Mouse (Mus musculus): ENCODE results near the gene Wdr61. TPM values are rescaled to one million over a fixed set of nuclear protein-coding genes. Genes with fewer than 3 reads are reported as not detected.

The Wdr61 gene
- polyA plus RNA-seq, 1 experiment from 2014 or later = 71.1 TPM

GRCm38 (mm10) chr9:54764091-54764490, 29.8 kb upstream of the Wdr61 start:
- WGBS (ENCODE audit: insufficient replicate concordance) = 18% methylated on average over 12 of the region's 12 CpGs
- Histone ChIP-seq H3K4me2 (ENCODE audit: low read depth, low read length) (0 out of 2 replicates have a peak overlapping the region, but pooled peaks have one; percentile 13), H3K9me3 (replicated peaks; ENCODE audit: control insufficient read depth, low read length) (no peaks in the 10 kb centered on the region)

GRCm38 (mm10) chr9:54759592-54759991, 25.3 kb upstream of the Wdr61 start:
- no peak overlapping the region for H3K4me2 ChIP-seq (ENCODE audit: low read depth, low read length)
- peaks cover 35% of the 10 kb centered on the region for H3K27me3 ChIP-seq (ENCODE audit: control insufficient read depth, insufficient read depth, low read depth, low read length)
- H3K9me3 ChIP-seq (replicated peaks; ENCODE audit: control insufficient read depth, low read length) = no peaks in the 10 kb centered on the region
- H3K4me1 ChIP-seq (ENCODE audit: control insufficient read depth, low read depth, low read length) = no peaks in the 10 kb centered on the region
- no peaks in the 10 kb centered on the region for H3K36me3 ChIP-seq (ENCODE audit: control insufficient read depth, insufficient read depth)
- no peak overlapping the region for H3K27ac ChIP-seq (ENCODE audit: low read length)
- H3K9ac ChIP-seq (ENCODE audit: low read depth, low read length) = no peak overlapping the region
- no peak overlapping the region for H3K4me3 ChIP-seq (ENCODE audit: low read depth, low read length)
- 45% methylated on average over 6 of the region's 6 CpGs for WGBS (ENCODE audit: insufficient replicate concordance)
- ATAC-seq (ENCODE audit: low read depth) = no peak

More at GRCm38 (mm10) chr9:54764091-54764490, 29.8 kb upstream of the Wdr61 start:
- no peak overlapping the region for H3K4me3 ChIP-seq (ENCODE audit: low read depth, low read length)
- peaks cover 62% of the 10 kb centered on the region for H3K27me3 ChIP-seq (ENCODE audit: control insufficient read depth, insufficient read depth, low read depth, low read length)
- ATAC-seq (ENCODE audit: low read depth) = no peak
- H3K27ac ChIP-seq (ENCODE audit: low read length) = no peak overlapping the region
- H3K4me1 ChIP-seq (ENCODE audit: control insufficient read depth, low read depth, low read length) = no peaks in the 10 kb centered on the region
- H3K9ac ChIP-seq (ENCODE audit: low read depth, low read length) = no peak overlapping the region
- H3K36me3 ChIP-seq (ENCODE audit: control insufficient read depth, insufficient read depth) = no peaks in the 10 kb centered on the region

- WGBS (ENCODE audit: insufficient replicate concordance) = 57% methylated on average over 11 of the region's 11 CpGs
- Histone ChIP-seq H3K4me1 (ENCODE audit: control insufficient read depth, low read depth, low read length) (no peaks in the 10 kb centered on the region), H3K36me3 (ENCODE audit: control insufficient read depth, insufficient read depth) (no peaks in the 10 kb centered on the region), H3K27ac (ENCODE audit: low read length) (no peak overlapping the region), H3K9me3 (replicated peaks; ENCODE audit: control insufficient read depth, low read length) (no peaks in the 10 kb centered on the region), H3K4me2 (ENCODE audit: low read depth, low read length) (no peak overlapping the region), H3K4me3 (ENCODE audit: low read depth, low read length) (no peak overlapping the region), H3K27me3 (ENCODE audit: control insufficient read depth, insufficient read depth, low read depth, low read length) (no peaks in the 10 kb centered on the region), H3K9ac (ENCODE audit: low read depth, low read length) (no peak overlapping the region)
- ATAC-seq (ENCODE audit: low read depth) = no peak
These were observed 18.6 kb upstream of the Wdr61 start for GRCm38 (mm10) chr9:54752944-54753295.

- 55% methylated on average over 21 of the region's 21 CpGs for WGBS (ENCODE audit: insufficient replicate concordance)
- Histone ChIP-seq H3K4me2 (ENCODE audit: low read depth, low read length) (no peak overlapping the region), H3K4me3 (ENCODE audit: low read depth, low read length) (no peak overlapping the region), H3K36me3 (ENCODE audit: control insufficient read depth, insufficient read depth) (no peaks in the 10 kb centered on the region), H3K27me3 (ENCODE audit: control insufficient read depth, insufficient read depth, low read depth, low read length) (no peaks in the 10 kb centered on the region), H3K9me3 (replicated peaks; ENCODE audit: control insufficient read depth, low read length) (no peaks in the 10 kb centered on the region), H3K27ac (ENCODE audit: low read length) (no peak overlapping the region), H3K4me1 (ENCODE audit: control insufficient read depth, low read depth, low read length) (no peaks in the 10 kb centered on the region), H3K9ac (ENCODE audit: low read depth, low read length) (no peak overlapping the region)
- ATAC-seq (ENCODE audit: low read depth) = no peak
These were observed 18.1 kb upstream of the Wdr61 start for GRCm38 (mm10) chr9:54752201-54752943.

- no peaks in the 10 kb centered on the region for H3K9me3 ChIP-seq (replicated peaks; ENCODE audit: control insufficient read depth, low read length)
- H3K4me1 ChIP-seq (ENCODE audit: control insufficient read depth, low read depth, low read length) = no peaks in the 10 kb centered on the region
- no peak overlapping the region for H3K27ac ChIP-seq (ENCODE audit: low read length)
- no peaks in the 10 kb centered on the region for H3K27me3 ChIP-seq (ENCODE audit: control insufficient read depth, insufficient read depth, low read depth, low read length)
- H3K4me2 ChIP-seq (ENCODE audit: low read depth, low read length) = no peak overlapping the region
- no peak for ATAC-seq (ENCODE audit: low read depth)
- no peak overlapping the region for H3K9ac ChIP-seq (ENCODE audit: low read depth, low read length)
- no peak overlapping the region for H3K4me3 ChIP-seq (ENCODE audit: low read depth, low read length)
- 72% methylated on average over 2 of the region's 2 CpGs for WGBS (ENCODE audit: insufficient replicate concordance)
- H3K36me3 ChIP-seq (ENCODE audit: control insufficient read depth, insufficient read depth) = no peaks in the 10 kb centered on the region
These were observed 17.4 kb upstream of the Wdr61 start for GRCm38 (mm10) chr9:54751684-54752083.

- no peak for ATAC-seq (ENCODE audit: low read depth)
- Histone ChIP-seq H3K36me3 (ENCODE audit: control insufficient read depth, insufficient read depth) (no peaks in the 10 kb centered on the region), H3K9me3 (replicated peaks; ENCODE audit: control insufficient read depth, low read length) (no peaks in the 10 kb centered on the region), H3K4me3 (ENCODE audit: low read depth, low read length) (no peak overlapping the region), H3K27ac (ENCODE audit: low read length) (no peak overlapping the region), H3K27me3 (ENCODE audit: control insufficient read depth, insufficient read depth, low read depth, low read length) (no peaks in the 10 kb centered on the region), H3K9ac (ENCODE audit: low read depth, low read length) (no peak overlapping the region), H3K4me2 (ENCODE audit: low read depth, low read length) (no peak overlapping the region), H3K4me1 (ENCODE audit: control insufficient read depth, low read depth, low read length) (no peaks in the 10 kb centered on the region)
- 40% methylated on average over 7 of the region's 7 CpGs for WGBS (ENCODE audit: insufficient replicate concordance)
These were observed 16.1 kb upstream of the Wdr61 start for GRCm38 (mm10) chr9:54750215-54750981.

- Histone ChIP-seq H3K4me1 (ENCODE audit: control insufficient read depth, low read depth, low read length) (no peaks in the 10 kb centered on the region), H3K9ac (ENCODE audit: low read depth, low read length) (no peak overlapping the region), H3K4me2 (ENCODE audit: low read depth, low read length) (no peak overlapping the region), H3K4me3 (ENCODE audit: low read depth, low read length) (no peak overlapping the region), H3K9me3 (replicated peaks; ENCODE audit: control insufficient read depth, low read length) (no peaks in the 10 kb centered on the region), H3K36me3 (ENCODE audit: control insufficient read depth, insufficient read depth) (no peaks in the 10 kb centered on the region), H3K27ac (ENCODE audit: low read length) (no peak overlapping the region), H3K27me3 (ENCODE audit: control insufficient read depth, insufficient read depth, low read depth, low read length) (no peaks in the 10 kb centered on the region)
- ATAC-seq (ENCODE audit: low read depth) = no peak
- WGBS (ENCODE audit: insufficient replicate concordance) = 61% methylated on average over 13 of the region's 13 CpGs
These were observed 11.5 kb upstream of the Wdr61 start for GRCm38 (mm10) chr9:54745740-54746370.

- Histone ChIP-seq H3K4me3 (ENCODE audit: low read depth, low read length) (no peak overlapping the region), H3K4me2 (ENCODE audit: low read depth, low read length) (no peak overlapping the region), H3K9ac (ENCODE audit: low read depth, low read length) (no peak overlapping the region), H3K9me3 (replicated peaks; ENCODE audit: control insufficient read depth, low read length) (no peaks in the 10 kb centered on the region), H3K27me3 (ENCODE audit: control insufficient read depth, insufficient read depth, low read depth, low read length) (no peaks in the 10 kb centered on the region), H3K4me1 (ENCODE audit: control insufficient read depth, low read depth, low read length) (no peaks in the 10 kb centered on the region), H3K27ac (ENCODE audit: low read length) (no peak overlapping the region), H3K36me3 (ENCODE audit: control insufficient read depth, insufficient read depth) (no peaks in the 10 kb centered on the region)
- WGBS (ENCODE audit: insufficient replicate concordance) = 33% methylated on average over 4 of the region's 4 CpGs
- no peak for ATAC-seq (ENCODE audit: low read depth)
These were observed 9.6 kb upstream of the Wdr61 start for GRCm38 (mm10) chr9:54743891-54744290.

- Histone ChIP-seq H3K4me1 (ENCODE audit: control insufficient read depth, low read depth, low read length) (peaks cover 11% of the 10 kb centered on the region), H3K9me3 (replicated peaks; ENCODE audit: control insufficient read depth, low read length) (no peaks in the 10 kb centered on the region)
These were observed 4.1 kb upstream of the Wdr61 start for GRCm38 (mm10) chr9:54738376-54738775.

More at GRCm38 (mm10) chr9:54738376-54738775, 4.1 kb upstream of the Wdr61 start:
- H3K4me2 ChIP-seq (ENCODE audit: low read depth, low read length) = no peak overlapping the region
- H3K27ac ChIP-seq (ENCODE audit: low read length) = no peak overlapping the region
- no peak for ATAC-seq (ENCODE audit: low read depth)
- no peak overlapping the region for H3K9ac ChIP-seq (ENCODE audit: low read depth, low read length)
- H3K36me3 ChIP-seq (ENCODE audit: control insufficient read depth, insufficient read depth) = no peaks in the 10 kb centered on the region
- no peaks in the 10 kb centered on the region for H3K27me3 ChIP-seq (ENCODE audit: control insufficient read depth, insufficient read depth, low read depth, low read length)
- WGBS (ENCODE audit: insufficient replicate concordance) = 27% methylated on average over 3 of the region's 3 CpGs
- no peak overlapping the region for H3K4me3 ChIP-seq (ENCODE audit: low read depth, low read length)
